Mouse (Mus musculus) WW6 (cell line): ENCODE results near the gene Asb17.
"Not testable (repeated sequence)": the region's sequence is repeated elsewhere in the genome, so short reads cannot be mapped to it uniquely, and the experiment has no call there.

Experiments used
- DNase-seq: peaks from one replicate; pipeline ENCODE4 v3.0.0-alpha.2; 2013; ENCODE audit warnings: low read depth, low spot score

The Asb17 gene

DNA sequence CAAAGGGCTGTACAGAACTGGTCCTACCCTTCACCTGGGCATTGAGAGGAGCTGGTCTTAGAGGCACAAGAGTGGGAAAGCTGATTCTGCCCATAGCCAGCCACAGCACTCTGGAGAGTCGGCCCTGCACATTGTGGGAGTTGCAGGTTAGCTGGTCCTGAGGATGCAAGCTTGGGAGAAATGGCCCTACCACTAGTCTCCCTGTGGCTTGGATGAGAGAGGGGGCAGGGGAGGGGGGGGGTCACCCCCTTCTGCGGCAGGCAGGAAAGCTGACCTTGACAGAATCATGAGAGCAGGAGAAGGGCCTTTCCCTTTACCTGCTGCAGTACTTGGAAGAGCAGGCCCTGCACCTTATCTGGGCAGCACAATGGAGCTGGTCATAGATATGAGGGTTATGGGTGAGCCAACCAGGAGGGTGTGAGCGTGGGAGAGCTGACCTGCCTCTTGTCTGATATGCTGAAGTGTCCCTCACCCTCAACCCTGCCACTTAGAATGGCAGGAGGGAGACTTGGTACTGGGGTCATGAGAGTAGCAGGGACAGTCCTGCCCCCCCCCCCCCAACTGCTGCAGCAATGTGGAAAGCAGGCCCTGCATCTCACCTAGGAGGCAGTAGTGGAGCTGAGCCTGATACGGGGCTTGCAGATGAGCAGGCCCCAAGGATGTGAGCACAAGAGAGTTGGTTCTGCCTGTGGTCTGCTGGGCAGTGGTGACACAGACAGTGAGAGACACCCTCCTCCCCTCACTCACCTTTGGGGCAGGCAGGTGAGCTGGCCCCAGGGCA lies 11.9 kb upstream of the Asb17 start:
- no peak for DNase-seq

DNA sequence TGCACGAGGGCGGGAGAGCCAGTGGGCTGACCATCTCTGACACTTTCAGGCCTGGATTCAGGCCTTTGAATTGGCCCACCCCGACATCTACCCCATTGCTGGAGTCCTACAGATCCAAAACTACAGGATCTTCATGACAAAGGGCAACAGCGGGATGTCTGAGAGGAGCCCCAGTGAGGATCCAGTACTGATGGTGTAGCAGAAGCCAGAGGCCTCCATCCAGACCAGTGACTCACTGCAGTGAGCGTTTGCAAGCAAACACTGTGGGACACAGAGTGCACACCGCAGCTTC lies 11.4 kb upstream of the Asb17 start:
- no peak for DNase-seq

DNA sequence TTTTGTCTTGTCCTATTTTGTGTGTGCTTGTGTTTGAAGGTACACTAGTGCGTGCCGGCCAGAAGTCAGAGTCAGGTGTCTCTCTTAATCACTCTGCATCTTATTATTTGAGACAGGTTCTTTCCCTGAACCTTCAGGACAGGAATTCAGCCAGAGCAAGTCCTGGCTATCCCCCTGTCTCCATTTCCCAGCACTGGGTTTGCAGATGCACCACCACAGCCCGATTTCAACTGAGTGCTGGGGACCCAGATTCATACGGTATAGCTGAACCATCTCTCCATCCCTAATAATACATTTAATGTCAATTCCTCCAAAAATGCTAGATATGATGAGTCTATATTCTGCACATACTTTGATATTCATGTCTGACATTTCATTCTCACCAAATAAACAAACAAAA lies 9.9 kb upstream of the Asb17 start:
- no peak for DNase-seq

DNA sequence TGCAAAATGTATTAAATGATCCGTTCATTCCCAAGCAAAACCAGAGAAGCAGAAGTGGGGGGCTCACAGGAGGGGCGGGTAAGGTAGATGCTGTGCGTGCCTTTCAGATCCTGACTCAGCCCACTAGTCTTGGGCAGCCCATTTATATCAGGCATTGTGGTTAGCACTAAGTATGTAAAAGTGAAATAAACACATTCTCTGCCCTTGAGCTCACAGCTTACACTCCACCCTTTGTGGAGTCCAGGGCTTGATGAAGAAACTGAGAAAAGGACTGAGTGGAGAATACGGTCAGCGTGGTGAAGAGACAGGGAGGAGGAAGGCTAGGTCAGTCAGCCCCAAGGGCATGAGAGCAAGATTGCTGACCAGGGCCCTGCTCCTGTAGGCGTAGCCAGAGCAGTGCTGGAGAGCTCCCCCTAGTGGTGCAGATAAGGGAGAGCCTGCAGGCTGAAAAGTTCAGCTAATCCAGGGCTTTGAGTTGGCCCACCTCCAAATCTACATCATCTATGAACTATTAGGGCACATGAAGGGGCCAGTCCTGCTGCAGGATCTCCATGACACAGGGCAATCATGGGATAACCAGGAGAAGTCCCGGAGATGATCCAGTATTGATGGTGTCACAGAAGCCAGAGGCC lies 8.4 kb upstream of the Asb17 start:
- DNase-seq = no peak

DNA sequence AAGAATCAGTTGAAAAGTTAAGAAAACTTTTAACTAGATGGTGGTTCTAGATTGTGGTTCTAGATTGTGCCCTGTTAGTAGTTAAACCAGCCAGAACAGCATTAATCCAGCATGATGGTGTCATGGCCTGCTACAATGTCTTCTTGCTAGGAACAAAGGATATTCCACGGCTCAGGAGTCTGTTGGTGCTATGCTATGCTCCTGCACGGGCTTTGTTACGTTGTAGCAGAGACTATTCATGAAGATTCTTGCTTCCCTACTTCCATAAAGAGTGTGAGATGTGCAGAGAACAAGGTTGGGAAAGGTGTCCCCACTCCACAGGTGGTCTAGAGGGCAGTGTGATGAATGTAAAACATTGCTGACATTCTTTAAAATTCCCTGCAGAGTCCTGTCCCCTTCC lies 7.7 kb upstream of the Asb17 start:
- no peak for DNase-seq

DNA sequence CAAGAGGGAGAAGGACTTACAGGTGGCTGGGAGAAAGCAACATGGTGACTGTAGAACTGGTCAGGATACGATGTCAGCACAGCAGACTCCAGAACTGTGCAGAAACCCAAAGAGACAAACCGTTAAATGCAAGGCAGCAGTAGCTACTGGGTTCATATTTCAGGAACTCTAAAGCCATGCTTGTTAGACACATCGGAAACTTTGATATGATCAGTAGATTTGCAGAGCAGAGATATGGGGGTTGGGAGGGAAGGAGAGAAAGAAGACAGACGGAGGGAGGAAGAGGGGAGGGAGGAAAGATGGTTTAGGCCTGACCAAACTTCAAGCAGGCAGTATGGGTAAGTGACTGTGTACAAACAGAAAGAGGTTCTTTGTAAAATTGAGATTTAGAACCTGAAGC lies 6.4 kb upstream of the Asb17 start:
- DNase-seq = no peak

DNA sequence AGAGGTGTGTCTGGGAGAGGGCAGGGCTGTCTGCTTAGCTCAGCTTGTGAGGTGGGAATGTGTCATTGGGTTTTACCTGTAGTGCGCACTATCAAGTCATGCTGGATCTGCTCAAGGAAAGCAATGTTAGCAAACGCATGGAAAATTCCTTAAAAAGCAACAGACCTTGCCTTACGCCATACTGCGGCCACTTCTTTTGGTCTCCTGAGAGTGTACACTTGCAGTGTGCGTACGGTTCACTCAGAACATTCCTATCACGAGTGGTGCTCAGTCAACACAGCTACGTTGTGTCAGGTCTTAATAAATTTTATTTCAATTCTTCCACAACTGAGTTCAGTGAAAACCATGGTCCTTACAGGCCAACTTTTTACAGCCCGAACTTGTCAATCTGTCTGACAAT lies 748 bp downstream of the Asb17 start:
- no peak for DNase-seq

DNA sequence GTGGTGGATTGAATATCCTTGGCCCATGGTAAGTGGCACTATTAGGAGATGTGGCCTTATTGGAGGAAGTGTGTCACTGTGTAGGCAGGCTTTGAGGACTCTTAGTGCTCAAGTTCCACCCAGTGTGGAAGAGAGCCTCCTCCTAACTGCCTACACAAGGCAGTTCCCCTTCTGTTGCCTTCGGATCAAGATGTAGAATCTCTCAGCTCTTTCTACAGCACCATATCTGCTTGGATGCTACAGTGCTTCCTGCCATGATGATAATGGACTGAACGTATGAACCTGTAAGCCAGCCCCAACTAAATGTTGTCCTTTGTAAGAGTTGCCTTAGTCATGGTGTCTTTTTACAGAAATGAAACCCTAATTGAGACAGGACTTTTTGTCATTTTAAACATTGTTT lies 1.5 kb downstream of the Asb17 start:
- no peak for DNase-seq

DNA sequence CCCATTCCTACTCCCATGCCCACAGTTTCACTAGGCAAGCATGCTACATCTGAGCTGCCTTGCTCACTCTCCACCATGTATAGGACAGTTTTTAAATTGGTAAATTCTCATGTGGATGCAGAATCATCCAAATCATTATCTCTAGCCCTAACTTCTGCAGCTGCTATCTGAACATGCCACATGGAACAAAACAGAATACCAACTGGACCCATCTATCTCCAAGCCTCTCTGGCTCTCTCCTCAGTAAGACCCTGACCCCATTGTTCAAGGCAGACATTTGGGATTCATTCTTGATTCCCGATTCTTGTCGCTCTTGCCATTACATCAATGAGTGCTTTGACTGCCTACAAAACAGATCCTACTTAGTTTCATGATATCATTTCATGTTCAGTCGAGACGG lies 2.1 kb downstream of the Asb17 start:
- no peak for DNase-seq

DNA sequence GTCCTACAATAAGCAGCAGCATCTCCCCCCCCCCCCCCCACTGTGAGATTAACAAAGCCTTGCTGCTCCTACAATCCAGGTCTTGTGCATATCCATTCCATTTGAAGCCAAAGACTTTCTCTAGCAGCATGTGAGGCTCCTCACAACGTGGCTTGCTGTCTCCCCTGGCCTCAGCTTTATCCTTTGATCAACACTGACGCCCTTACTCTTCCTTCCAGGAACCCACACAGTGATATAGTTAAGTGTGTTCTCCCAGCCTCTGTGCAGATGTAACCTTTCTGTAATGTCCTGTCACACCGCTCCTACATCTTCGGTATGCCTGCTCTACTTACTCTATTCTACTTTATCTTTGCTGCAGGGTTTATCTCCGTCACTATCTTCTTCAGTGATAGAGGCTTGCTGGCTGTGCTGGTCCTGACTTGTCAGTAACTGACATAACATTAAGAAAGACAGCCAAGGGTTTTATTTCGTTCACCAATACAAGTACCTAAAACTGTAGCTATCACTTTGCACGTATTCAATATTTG lies 3.3 kb downstream of the Asb17 start:
- no peak for DNase-seq

DNA sequence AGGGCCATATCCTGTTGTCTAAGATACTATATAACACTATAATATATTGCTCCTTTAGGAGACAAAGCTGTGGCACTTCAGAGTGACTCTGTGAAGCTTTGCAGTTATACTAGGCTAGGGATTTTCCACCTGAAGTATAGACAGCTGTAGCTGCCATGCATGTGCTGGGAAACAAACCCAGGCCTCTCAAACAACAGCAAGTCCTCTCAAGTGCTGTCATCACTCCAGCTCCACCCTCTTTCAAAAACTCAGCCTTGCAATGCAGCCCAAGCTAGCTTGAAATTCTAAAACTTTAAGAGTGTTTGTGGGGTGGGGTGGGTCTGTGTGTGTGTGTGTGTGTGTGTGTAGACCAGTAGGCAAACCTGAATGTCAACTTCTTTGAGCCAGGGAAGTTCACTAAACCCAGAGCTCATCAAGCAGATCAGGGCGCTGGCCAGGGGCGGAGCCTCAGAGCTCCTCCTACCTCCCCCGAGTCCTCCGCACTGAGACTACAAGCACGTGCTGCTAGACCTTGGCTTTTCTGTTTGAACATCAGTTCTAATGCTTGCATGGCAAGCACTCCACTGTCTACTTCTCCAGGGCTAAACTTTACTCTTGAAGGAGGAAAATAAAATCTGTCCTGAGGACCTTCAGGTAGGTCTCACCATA lies 5.5 kb downstream of the Asb17 start:
- DNase-seq = no peak

DNA sequence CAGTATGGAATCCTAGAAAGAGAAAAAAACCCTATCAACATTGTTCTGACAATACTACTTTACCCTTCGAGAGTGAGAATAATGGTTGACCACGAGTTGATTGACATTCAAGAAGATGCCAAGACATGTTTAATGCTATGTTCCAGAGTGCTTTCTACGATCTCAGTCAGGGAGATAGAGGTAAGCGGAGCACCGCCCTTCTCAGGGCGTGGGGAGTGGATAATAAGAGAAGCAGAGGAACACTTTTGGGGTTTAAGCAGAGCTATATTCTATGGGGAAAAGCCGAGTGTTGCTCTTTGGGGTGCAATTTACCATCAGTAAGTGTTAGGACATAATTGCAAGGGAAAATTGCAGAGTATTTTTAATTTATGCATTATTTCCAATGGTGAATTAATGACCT lies 6.8 kb downstream of the Asb17 start:
- no peak for DNase-seq

DNA sequence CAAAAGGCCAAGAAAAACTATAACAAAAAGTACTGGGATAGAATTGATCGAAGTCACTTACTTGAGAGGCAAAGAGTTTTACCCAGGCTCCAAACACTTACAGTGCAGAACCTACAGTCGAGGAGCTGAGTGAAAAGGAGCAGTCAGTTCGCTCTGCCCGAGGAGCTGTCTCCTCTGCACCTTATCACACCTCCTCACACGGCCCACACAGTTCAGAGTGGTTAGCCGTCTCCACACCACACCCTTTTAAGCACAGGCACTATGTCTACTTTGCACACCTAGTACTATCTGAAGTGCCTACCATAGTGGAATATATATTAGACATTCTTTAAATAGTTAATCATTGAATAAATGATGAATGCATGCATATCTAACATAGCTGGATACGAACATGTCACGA lies 8.3 kb downstream of the Asb17 start:
- no peak for DNase-seq

DNA sequence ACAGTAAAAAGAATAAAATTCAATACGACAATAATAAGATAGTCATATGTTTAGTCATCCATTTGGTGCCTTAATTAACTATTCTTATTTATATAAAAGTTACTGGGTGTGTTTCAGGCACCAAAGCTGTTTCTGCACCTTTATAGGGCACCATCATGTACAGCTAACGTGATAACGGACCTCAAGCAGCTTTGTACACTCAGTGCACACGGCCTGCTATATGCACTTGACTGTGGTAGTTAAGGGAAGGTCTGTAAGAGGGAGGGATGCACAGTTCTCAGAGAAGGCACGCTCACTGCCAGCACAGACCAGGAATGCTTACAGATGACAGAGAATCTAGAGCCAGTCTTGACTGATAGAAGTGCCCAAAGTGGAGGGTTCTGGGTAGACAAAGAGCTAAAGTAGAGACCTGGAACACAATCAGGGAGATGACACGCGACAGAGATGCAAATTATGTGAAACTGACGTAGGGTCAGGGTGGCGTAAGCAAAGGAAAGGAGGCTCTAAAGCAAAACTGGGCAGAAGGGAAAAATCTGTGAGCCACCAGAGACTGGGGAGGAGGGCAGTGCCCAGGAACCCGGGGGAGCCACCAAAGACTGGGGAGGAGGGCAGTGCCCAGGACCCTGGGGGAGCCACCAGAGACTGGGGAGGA lies 14.5 kb downstream of the Asb17 start:
- no peak for DNase-seq

DNA sequence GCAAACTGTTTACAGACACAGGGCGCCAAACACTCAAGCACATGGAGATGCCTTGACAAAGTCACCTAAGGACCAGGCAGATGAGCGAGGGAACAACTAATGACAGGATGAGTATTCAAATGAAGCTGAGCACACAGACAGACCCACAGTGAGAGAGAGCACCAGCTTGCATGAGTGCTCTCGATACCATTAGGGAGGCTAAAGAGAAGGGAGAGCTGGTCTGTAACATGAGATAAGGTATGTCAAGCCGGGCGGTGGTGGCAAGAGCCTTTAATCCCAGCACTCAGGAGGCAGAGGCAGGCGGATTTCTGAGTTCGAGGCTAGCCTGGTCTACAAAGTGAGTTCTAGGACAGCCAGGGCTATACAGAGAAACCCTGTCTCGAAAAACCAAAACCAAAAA lies 16.4 kb downstream of the Asb17 start:
- not testable (repeated sequence) for DNase-seq

DNA sequence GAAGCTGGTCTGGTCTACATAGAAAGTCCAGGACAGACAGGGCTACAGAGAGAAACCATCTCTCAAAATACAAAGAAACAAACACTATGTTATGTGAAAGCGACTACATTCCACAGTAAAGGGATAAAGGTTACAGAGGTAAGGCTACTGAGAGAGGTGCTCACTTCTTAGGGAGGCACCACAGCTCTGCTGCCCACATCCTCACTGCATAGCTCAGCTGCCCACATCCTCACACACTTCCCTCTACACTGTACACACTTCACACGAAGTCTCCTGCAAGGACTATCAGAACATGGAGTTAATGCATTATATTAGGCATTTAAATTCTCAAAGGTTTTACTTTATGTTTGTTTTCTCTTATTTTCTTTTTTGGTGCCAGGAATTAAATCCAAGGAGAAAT lies 19.8 kb downstream of the Asb17 start:
- DNase-seq = no peak

DNA sequence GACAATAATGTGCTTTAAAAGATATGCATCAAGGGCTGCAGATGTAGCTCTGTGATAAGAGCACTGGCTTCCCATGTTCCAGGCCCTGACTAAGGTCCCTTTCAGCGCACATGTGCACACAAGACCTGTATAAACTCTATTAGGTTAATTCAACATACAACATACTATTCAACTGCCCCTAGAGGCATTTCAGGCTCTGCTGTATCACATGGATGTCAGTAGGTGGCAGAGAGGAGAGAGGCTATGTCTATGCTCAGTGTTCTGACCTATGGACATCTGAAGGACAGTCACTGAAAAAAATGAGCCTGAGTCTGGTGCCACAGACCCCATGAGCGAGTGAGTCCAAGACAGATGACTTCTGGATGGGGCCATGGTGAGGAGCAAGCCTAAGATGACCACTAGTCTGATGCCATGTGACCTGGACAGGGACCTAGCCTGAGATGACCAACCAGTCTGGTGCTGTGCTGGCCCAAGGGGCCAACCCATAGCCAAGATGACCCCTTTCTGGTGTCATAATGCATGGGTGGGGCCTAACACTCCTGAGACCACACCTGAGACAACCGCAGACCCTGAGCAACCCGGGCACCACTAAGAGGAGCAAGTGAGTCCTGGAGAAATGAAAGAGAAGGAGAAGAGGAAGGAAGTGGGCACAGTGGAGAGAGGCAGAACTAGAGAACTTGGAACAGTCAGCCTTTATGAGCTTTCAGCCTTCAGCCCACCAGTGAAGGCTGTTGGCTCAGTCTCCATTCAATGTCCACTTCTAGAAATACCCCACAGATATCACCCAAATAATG lies 20.8 kb downstream of the Asb17 start:
- DNase-seq = no peak

DNA sequence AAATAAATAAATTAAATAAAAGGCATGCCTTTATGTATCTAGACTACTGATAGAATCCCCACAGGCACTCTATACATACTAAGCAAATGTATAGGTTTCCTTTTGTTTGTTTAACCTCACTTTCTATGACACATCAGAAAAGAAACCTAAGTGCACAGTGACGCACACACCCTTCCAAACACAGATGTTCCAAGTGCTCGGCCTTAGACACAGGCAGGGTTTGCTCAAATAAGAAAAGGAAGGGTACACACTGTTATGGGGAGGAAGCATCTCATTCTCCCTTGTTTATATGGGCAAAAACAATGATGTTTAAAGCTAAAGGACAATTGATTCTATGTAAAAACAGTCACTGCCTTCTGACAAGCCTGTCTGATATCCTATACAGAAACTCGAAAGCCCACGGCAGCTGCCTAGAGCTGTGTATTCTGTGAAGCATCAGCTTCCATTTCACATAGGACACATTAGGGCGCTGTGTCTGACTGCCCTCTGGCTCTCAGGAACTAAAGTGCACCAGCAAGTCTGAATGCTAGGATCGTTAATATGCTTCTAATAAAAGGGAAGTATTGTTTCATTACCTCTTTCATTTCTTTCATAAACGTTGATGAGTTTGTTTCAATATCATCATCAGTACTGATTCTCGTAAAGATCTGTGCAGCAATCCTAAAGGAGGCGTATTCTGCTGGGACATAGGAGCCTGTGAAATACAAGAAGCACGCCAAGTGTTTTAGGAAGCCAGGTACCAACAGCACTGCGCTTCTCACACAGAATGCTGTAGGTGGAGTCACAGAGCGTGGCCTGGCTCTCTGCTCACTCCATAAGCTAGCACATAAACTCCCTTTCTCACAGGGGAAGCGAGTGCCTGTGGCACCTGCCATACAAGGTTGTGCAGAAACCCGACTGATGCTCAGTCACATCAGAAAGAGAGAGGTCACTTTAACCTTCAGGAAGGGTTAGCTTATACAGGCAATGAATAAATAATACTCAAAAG lies 23.4 kb downstream of the Asb17 start:
- DNase-seq = no peak

DNA sequence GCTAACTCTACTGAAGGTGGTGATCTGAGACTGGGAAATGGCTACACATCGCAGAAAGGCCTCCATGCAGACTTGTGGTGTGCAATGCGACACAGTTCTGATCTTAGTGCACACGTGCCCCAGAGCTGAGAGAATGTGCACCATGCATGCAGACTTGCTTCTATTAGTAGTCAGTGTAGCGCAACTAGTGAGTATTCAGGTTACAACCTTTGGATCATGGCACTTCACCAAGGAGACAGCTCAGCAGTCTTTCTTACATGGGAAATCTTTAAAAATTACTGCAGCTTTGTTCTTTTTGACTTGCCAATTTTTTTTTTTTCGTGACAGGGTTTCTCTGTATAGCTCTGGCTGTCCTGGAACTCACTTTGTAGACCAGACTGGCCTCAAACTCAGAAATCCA lies 27.4 kb downstream of the Asb17 start:
- no peak for DNase-seq

DNA sequence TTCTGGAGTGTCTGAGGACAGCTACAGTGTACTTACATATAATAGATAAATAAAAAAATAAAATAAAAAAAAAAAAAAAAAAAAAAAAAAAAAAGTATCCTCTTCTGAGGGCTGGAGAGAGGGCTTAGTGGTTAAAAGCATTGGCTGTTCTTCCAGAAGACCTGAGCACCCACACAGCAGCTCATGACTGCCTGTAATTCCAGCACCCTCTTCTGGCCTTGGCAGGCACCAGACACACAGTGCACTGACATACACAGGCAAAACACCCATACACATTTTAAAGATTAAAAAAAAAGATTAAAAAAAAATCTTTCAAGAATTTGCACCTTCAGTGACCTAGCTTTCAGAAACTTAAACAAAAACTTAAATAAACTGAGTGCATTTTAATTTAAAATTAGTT lies 42.3 kb downstream of the Asb17 start:
- DNase-seq = no peak

DNA sequence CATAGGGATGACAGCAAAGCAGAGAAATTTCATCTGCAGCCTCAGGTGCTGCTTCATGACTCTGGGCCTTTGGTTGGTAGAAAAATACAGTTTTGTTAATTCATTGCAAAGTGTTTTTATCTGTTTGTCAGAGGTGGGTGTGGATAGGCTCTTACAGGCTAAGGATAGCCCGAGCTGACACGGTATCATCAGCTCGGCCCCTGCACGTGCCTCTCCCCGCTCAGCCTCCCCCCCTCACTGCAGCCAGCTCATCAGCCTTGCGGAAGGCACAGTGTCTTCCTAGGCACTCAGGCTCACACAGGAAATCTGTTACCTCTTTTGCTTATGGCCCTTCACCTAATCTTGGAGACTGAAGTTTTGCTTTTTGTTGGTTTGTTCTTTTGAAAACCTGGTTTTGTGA lies 44.1 kb downstream of the Asb17 start:
- DNase-seq = no peak
